Mouse (Mus musculus): ENCODE measurements at regions not wholly inside any gene's neighbourhood (a gene's known extent, or its start where the extent isn't known, plus 50 kb on each side); places are given as distances from the start of the nearest gene placed in this dataset.

DNA sequence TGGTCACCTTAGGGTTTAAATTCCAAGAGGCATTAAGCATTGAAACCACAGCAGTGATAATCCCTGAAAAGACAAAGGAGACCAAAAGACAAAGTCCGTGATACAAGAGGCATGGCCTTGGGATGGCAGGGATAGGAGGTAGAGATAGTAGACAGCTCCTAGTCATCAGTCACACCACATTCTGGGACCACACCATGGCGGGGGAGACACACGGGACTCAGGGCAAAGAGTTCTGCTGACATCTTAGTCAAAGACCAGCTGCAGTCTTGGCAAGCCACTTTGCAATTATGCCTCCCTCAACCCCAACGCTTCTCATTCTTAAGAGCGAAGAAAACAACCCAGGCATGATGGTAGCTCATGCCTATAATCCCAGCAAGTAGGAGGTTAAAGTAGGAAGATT is 339.6 kb upstream of the Jarid2 start:
- TF ChIP-seq EP300 (IDR thresholded peaks at IDR 0.05; ENCODE audit: low read depth) (no peak), CTCF (IDR thresholded peaks at IDR 0.05; ENCODE audit: low read depth) (no peak)

Measured in heart, postnatal 0 days (tissue).